Mouse (Mus musculus): ENCODE measurements around the gene Tom1l2.
A peak's percentile ranks its signal among the peaks of the same experiment; 100 is the strongest.

The Tom1l2 gene

DNA sequence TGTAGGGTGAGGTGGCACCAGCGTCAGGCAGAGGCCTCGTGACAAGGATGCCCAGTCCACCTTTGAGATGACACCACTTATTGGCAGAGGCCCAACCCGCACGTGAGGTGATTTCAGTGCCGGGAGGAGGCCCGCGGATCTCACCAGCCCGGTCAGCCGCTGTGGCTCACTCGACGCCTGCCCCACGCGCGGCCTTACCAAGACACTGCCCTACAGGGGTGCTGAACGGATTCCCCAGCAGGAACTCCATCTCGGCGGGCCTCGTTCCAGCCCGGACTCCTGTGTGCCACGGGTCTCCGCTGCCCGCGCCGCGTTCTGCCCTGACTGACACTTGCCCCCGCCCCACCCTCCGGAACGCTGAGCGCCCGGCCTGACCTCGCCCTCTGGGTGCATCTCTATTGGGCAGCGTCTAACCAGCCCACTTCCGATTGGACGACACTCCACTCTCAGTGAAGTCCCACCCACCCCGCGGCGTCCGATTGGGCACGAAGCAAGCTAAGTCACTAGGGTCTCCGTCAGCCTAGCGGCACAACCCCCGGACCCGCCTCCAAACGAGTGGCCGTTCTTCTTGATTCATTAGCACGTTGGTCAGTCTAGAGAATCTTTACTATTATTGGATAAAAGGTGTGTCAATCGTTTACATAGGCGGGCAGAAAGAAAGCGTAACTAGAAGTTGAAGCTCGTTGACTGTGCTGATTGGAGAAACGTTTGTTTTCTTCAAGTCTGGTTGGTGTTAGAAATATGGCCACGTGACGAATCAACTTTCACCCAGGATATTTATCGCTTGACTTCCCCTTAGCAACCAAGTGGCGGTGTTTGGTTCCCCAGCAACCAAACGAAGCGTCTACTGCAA lies at the start of gene Tom1l2, which contains the start of gene Drc3:
Tom1l2 (minus strand) TSS at position 347 of the 853 bp plus-strand sequence.
Drc3 (plus strand) TSS at position 771 of the 853 bp plus-strand sequence.
- DNase-seq (ENCODE audit: inconsistent age in 2 of 2, low spot score in 1 of 2), result peak; percentile 100

DNA sequence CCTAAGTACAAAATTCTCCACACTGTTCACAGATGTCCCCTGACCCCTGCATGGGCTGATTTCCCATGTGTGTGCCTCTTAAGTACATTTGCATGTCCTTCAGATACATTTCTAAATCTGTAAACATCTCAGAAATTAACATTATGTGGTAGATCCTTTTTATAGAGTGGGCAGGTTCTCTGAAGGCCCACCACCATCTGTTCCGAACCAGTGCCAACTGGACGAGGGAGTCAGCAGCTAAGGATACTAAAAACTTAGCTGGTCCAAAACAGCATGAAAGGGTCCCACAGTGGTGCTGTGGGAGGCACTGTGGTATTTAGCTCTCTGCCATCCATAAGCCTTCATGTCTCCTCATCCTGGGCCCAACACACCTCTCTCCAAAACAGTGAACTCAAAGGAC lies 44.5 kb upstream of the Tom1l2 start:
- DNase-seq (ENCODE audit: inconsistent age in 2 of 2, low spot score in 1 of 2), result no peak

DNA sequence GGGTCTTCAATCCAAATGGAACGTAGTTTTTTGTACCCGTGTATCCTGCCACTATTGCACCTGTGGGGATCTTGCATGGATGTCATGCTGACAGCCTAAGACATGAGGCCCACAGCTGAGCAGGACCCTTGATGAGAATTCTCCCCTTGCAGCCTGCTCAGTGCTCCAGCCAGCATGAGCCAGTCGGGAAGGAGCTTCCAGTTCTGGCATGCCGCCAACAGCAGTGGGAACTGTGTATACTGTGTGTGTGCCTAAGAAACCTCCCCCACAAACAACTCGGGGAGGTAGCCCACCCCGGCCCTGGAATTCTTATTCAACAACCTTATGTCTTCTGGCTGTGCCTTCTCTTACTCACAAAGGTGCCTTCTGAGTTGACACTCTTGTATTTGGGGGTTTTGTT lies 43.8 kb upstream of the Tom1l2 start:
- DNase-seq (ENCODE audit: inconsistent age in 2 of 2, low spot score in 1 of 2), result no peak

DNA sequence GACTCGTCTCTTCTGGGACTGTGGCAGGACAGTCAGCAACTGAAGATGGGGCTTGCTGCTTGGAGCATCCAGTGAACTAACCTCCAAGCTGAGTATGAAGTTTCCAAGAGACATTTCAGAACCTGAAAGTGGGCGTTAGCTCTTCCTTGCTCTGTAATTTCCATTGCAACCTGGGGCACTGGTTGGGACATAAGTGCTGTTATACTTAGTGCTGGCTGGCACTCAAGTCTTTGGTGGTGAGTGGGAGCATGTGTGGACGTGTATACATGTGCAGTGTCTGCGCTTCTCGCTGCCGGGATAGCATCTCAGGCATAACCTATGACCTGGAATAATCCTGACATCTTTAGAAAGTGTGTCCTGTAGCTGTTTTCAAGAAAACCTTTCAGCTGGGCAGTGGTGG lies 38.6 kb upstream of the Tom1l2 start:
- DNase-seq (ENCODE audit: inconsistent age in 2 of 2, low spot score in 1 of 2), result no peak

DNA sequence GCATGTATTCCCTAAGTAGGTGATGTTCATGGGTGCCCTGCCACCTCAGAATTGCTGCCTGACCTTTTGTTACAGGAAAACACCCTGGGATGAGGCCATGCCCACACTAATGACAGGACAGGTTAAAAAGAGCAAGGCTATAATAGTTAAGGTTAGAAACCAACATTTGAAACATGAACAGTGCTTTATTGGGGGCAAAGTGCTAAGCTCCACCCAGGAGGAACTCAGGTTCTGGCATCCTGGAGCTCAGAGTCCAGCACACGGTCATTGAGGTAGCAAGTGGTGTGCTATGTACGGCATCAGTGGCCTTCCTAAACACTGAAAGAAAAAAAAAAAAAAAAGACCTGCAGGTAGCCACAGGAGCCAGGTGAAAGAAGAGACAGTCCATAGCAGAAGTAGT lies 35.2 kb upstream of the Tom1l2 start:
- no peak for DNase-seq (ENCODE audit: inconsistent age in 2 of 2, low spot score in 1 of 2)

DNA sequence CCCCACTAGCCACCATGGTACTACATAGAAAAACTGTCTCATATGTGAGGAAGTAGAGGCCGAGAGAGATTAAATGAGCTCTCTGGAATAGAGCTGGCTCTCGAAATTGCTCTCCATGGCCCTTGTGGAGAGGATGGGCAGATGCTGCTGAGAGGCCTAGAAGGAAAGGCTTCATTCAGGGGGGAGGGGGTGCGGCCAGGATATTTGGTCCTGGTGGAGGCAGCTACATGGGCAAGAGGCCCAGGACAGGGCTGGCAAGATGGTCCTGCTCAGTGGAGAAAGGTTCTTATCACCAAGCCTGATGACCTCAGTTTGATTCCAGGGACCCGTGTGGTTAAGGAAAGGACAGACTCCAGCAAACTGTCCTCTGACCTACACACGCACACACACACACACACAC lies 33.2 kb upstream of the Tom1l2 start:
- DNase-seq (ENCODE audit: inconsistent age in 2 of 2, low spot score in 1 of 2), result no peak

DNA sequence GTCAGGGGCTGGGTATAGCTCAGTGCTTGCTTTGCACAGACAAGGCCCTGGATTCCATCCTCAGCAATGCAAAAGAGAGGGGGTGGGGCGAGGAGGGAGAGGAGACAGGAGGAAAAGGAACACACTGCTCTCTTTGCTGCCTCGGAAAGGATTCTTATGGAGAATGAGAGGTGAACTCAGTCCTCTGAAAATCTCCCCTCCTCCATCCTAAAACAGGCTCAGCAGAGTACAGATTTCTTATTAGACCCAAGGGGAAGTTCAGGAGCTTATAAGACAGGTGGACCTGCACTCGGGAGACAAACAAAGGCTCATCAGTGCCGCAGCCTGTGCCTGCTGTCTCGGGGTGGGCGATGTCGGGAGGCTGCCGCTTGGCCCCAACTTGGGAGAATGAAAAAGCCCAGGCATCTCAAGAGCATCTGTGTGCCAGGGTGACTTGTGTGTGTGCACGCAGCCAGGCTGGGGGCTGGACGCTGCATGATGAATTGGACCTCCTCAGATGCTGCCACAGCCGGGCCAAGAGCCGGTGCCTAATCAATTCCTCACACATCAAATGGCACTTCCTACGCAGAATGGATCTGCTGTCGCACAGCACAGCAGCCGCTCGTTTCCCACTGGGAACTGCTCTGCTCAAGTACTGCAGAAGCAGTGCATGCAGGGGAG lies 32.2 kb upstream of the Tom1l2 start:
- no peak for DNase-seq (ENCODE audit: inconsistent age in 2 of 2, low spot score in 1 of 2)

DNA sequence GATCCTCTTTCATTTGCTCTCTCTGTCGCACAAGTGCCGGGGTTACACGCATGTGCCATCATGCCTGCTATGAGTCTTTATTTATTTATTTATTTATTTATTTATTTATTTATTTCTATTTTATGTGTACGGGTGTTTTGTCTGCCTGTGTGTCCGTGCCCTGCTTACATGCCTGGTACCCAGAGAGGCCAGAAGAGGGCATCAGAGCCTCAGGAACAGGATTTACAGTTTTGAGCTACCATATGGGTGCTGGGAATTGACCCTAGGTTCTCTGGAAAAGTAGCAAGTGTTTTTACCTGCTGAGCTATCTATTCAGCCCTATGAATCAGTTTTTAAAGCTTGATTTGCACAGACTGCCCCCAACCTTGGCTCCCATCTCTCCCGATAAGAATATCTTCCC lies 30.8 kb upstream of the Tom1l2 start:
- DNase-seq (ENCODE audit: inconsistent age in 2 of 2, low spot score in 1 of 2), result no peak

DNA sequence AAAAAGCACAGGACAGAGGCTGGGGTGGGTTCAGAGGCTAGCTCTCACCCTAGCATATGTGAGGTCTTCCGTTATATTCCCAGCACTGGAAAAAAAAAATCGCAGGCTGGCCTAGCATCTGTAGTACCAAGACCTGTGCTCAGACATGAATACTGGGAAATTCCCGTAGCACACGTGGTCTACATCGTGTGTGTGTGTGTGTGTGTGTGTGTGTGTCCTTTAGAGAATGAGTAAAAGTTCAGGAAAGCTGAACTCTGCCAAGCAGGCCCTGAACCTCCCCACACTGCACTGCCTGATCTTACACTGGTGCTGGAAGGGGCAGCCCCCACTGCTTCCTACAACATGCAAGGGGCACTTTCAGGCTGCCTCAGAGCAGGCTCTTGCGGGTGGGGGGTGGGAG lies 21.8 kb upstream of the Tom1l2 start:
- no peak for DNase-seq (ENCODE audit: inconsistent age in 2 of 2, low spot score in 1 of 2)

DNA sequence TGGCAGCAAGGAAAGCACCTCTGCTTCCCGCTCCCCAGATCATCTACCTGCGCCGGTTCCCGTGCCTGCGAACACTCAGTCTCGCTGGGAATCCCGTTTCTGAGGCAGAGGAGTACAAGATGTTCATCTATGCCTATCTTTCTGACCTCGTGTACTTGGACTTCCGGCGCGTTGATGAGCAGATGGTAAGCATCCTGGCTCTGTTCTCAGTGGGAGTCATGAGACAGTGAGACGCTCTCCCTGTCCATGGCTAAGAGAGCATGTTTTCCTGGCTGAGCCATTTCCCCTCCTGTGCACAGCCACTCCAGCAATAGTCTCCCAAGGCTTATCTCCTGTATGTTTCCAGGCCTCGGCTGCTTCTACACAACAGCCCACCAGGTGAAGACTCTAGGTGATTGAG lies 17.7 kb upstream of the Tom1l2 start:
- DNase-seq (ENCODE audit: inconsistent age in 2 of 2, low spot score in 1 of 2), result no peak

DNA sequence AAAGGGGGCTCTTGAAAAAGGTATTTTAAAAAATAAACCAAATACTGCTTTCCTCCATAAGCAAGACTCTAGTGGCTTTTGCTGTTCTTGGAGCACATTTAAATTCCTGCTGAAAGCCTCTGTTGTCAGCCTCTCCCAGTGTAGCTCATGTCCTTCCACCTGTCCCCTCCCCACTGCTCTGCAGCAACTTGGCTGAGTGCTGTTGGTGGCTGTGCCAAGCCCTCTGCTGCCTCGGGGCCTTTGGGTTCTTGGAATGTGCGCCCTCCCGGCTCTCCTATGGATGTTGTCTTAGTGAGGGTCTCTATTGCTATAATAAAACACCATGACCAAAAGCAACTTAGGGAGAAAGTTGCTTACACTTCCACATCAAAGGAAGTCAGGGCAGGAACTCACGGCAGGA lies 16.7 kb upstream of the Tom1l2 start:
- no peak for DNase-seq (ENCODE audit: inconsistent age in 2 of 2, low spot score in 1 of 2)

DNA sequence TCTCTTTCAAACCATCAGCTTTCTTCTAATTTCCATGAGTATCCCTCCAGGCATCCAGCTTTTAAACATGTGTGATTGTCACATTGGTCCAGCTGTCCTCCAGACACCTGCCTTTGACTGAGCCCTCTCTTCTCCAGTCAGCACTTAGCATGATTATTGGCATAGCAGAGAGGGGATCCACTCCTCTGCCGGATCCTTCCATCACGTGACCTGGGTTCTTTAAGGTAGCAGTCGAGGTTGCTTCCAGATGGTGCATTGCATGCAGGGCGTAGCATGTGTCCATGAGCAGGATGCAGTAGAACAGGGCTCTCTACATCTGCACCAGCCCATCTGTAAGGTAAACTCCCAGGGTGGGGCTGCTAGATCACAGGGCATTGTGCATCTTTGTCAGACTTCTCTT lies 16.2 kb upstream of the Tom1l2 start:
- no peak for DNase-seq (ENCODE audit: inconsistent age in 2 of 2, low spot score in 1 of 2)

DNA sequence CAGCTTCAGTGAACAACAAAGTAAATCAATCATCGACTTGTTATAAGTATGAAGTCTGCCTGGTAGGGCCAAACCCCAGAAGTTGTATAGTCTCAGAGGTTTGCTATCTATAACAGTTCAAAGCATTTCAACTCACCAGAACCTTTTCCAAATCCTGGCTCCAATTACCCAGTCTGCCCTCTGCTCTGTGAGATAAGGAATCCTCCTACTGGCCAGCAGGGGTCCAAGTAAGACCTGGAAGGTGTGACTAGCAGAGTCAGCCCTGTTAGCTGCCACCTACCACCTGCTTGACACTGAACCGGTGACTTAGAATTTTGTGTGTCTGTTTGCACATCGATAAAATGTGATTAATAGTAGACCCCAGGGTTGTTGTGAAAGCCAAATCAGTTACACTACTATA lies 14.6 kb upstream of the Tom1l2 start:
- no peak for DNase-seq (ENCODE audit: inconsistent age in 2 of 2, low spot score in 1 of 2)

DNA sequence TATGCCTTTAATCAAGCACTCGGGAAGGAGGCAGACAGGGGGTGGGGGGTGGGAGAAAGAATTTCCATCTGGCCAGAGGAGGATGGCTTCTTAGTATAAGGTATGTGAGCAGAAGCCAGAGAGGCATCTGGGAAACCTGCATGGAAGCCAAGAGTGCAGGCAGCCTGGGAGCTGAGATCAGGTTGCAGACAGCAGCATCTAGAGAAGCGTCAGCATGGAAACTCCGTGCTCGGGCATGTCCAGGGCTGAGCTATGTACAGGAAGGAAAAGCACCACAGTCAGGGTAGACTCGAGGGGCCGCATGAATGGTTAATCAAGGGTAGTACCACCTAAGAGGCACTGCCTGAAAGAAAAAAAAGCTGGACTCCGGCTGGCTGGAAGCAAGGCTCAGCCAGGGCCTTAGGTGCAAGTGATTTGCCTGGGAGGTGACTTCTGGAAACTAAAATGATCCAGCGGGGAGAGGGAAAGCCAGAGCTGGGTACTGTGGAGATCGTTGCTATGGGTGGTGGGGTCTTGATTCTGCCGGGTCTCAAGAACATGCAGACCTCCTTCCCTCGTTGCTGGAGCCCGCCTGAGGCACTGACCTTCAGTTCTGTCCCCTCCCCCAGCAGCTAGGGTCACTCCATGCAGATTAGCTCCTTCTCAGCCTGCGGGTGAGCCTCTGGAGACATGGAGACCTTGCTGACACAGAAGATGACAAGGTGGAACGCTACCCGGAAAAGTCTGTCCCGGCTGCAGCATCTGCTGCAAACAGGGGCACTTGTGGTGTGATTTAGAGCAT lies 13.7 kb upstream of the Tom1l2 start:
- DNase-seq (ENCODE audit: inconsistent age in 2 of 2, low spot score in 1 of 2), result no peak

DNA sequence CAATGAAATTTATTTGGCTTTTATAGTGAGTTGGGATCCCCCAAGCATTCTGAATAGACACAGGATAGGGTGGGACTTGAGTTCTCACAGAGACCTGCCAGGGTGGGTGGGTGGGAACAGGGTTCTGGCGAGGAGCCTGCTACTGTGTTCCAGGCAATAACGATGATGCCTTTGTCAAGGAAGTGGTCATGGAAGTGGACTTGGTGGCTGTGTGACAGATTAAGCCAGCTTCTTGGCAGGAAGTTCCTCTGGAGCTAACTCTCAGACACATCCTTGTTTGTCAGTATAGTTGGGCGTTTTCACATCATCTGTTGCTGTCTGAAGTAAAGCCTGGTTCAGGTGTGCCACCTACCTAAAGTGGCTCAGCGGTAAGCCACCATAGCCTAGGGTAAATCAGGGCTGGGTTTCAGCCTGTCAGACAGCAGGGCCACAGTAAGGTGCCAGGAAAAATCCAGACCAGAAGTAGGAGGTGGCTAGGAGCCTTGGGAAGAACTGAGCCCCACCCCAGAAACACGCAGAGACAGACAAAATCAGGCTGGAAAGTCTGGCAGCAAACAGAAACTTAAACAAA lies 8.0 kb upstream of the Tom1l2 start:
- peak in 1 of 2 experiments; percentile 27 for DNase-seq (ENCODE audit: inconsistent age in 2 of 2, low spot score in 1 of 2)

DNA sequence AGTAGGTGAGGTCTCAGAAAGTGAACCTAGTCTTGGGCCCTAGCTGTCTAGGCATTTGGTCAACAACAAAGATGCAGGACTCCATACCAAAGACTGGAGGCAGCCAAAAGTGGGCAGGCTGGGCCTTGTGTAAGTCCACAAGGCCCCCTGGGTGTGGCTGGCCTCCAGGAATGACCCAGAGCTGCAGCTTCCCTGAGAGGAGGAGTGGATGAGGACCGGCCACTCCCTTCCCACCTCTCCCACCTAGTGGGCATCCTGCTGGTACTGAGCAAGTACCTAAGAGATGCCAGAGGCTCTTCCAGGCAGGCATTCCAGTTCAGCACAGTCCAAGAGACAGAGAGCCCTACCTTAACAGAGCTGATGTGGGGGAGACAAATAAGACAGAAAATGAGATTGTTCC lies 7.2 kb upstream of the Tom1l2 start:
- DNase-seq (ENCODE audit: inconsistent age in 2 of 2, low spot score in 1 of 2), result no peak

DNA sequence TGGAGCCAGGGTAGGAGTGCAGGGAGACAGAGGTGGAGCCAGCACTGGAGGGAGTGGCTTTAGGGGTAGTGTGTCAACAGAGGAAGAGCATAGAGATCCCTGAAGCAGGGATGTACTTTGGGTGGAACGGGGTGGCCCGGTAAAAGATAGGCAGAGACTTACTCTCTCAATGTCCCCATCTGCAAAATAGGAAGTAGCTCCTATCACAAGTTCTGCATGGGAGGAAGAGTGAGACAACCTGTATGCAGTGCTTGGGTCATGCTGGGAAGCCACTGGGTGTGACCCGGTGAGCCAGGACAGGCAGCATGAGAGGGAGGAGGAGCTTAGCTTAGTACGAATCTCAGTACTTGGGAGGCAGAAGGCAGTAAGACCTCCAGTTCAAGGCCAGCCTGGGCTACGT lies 6.4 kb upstream of the Tom1l2 start:
- DNase-seq (ENCODE audit: inconsistent age in 2 of 2, low spot score in 1 of 2), result no peak

DNA sequence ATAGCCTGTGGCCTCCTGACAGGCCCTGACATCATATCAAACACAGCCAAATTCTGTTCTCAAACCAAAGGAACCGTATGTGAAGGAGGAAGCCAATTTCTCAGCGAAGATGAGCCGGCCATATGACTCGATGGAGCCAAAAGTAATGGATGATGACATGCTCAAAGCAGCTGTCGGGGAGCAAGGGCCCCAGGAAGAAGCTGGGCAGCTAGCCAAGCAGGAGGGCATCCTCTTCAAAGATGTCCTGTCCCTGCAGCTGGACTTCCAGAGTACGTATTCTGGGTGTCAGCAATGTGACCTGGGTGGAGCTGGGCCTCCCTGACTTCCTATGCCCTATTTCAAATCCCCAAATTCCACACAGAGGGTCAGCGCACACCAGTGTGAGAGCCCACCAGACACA lies 5.8 kb upstream of the Tom1l2 start:
- DNase-seq (ENCODE audit: inconsistent age in 2 of 2, low spot score in 1 of 2), result peak in 1 of 2 experiments; percentile 42

DNA sequence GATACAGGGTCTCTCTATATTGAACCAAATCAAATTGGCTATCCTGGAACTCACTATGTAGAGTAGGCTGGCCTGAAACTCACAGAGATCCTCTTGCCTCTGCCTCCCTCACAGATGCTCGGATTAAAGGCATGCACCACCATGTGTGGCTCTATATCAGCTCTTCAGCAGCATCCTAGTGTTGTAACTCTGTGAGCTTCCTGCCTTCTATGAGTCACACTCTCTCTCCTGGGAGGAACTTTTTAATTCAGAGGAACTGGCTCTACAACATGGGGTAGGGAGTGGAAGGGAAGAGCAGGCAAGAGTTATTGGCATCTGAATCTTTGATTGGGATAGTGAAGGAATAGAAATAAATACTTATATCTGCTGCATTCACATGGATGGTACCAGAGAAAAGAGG lies 4.4 kb upstream of the Tom1l2 start:
- DNase-seq (ENCODE audit: inconsistent age in 2 of 2, low spot score in 1 of 2), result no peak

DNA sequence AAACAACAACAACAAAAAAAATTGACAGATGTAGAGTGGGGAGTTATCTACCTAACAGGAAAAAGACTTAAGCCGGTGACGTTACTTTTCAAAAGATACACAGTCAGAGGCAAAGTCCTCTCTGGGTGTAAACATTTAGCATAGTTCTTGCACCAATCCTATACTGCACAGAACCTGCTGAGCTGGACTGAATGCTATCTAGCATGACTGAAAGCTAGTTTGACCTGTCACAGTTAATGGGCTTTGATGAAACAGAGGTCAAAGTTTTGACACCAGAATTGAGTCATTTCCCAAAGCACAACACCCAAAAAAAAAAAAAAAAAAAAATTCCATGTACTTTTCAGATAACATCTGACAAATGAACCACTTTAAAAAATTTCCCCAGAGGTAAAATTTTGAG lies 3.2 kb upstream of the Tom1l2 start:
- DNase-seq (ENCODE audit: inconsistent age in 2 of 2, low spot score in 1 of 2), result peak in 1 of 2 experiments; percentile 15

DNA sequence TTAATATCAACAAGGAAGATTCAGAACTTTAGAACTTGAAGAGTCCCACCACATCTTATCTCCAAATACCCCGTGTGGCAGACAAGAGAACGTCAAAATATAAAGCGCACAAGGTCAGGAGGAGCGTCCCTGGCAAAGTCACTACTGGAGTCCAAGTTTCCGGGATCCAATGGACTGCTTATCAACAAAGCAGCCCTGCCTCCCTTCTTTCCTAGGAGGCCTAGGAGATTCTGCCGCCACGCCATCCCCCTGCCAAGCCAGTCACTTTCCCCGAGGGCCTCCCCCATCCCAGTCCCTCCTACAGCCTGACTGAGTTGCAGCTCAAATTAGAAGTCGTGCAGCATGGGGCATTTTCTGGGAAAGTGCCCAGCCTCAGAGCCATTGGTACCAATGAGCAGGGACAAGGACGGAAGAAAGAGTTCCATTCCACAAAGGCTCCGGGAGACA lies 757 bp downstream of the Tom1l2 start:
- peak in 1 of 2 experiments; percentile 58 for DNase-seq (ENCODE audit: inconsistent age in 2 of 2, low spot score in 1 of 2)
